Mouse (Mus musculus) limb, embryonic 12.5 days (tissue): ENCODE measurements at regions not wholly inside any gene's neighbourhood (a gene's known extent, or its start where the extent isn't known, plus 50 kb on each side); places are given as distances from the start of the nearest gene placed in this dataset.
A peak's percentile ranks its signal among the peaks of the same experiment; 100 is the strongest.
"Not testable (repeated sequence)": the region's sequence is repeated elsewhere in the genome, so short reads cannot be mapped to it uniquely, and the experiment has no call there.

Source experiments
- ATAC-seq: fragments of 200-750 bp; cut with Nextera tagmentation; 2 replicates; pipeline ENCODE4 v1.8.0; 2017; ENCODE audit warnings: low read depth, moderate TSS enrichment; ENCODE audit not compliant: insufficient number of reproducible peaks, insufficient read depth, low FRiP score, low TSS enrichment
- H3K27ac ChIP-seq: fragments of 300-500 bp; sonication (generic); 2 replicates; pipeline ENCODE4 v1.5.1; 2016; ENCODE audit warnings: mild to moderate bottlenecking, moderate library complexity
- H3K27me3 ChIP-seq: fragments of 300-500 bp; sonication (generic); 2 replicates; pipeline ENCODE4 v1.6.1; 2016; ENCODE audit warnings: mild to moderate bottlenecking, moderate library complexity
- H3K36me3 ChIP-seq: fragments of 300-500 bp; sonication (generic); 2 replicates; pipeline ENCODE4 v1.6.1; 2016; ENCODE audit warnings: mild to moderate bottlenecking, moderate library complexity
- H3K4me1 ChIP-seq: fragments of 300-500 bp; sonication (generic); replicated peaks from 2 replicates; pipeline ENCODE4 v1.6.1; 2016
- H3K4me2 ChIP-seq: fragments of 300-500 bp; sonication (generic); 2 replicates; pipeline ENCODE4 v1.6.1; 2016; ENCODE audit warnings: mild to moderate bottlenecking, moderate library complexity
- H3K4me3 ChIP-seq: fragments of 300-500 bp; sonication (generic); replicated peaks from 2 replicates; pipeline ENCODE4 v1.5.1; 2016; ENCODE audit warnings: mild to moderate bottlenecking
- H3K9ac ChIP-seq: fragments of 300-500 bp; sonication (generic); replicated peaks from 2 replicates; pipeline ENCODE4 v1.6.1; 2016; ENCODE audit warnings: mild to moderate bottlenecking, moderate library complexity
- H3K9me3 ChIP-seq: fragments of 300-500 bp; sonication (generic); 2 replicates; pipeline ENCODE4 v1.6.1; 2016; ENCODE audit warnings: mild to moderate bottlenecking, moderate library complexity
- WGBS: fragments of 180-500 bp; shearing (Covaris S2); methylation state at CpG from one replicate; pipeline ENCODE4 v1.1.7; 2016; 5-methylcytosine and 5-hydroxymethylcytosine counted together

GRCm38 (mm10) chr3:78955364-78955763 is 331.0 kb downstream of the Rapgef2 start:
- H3K9ac ChIP-seq, result no peak overlapping the region
- no peak overlapping the region for H3K27ac ChIP-seq
- 82% methylated on average over 7 of the region's 7 CpGs for WGBS
- H3K4me2 ChIP-seq, result no peak overlapping the region
- no peak overlapping the region for H3K4me3 ChIP-seq
- H3K27me3 ChIP-seq, result no peaks in the 10 kb centered on the region
- H3K4me1 ChIP-seq, result no peaks in the 10 kb centered on the region
- H3K9me3 ChIP-seq, result no peaks in the 10 kb centered on the region
- no peak for ATAC-seq
- H3K36me3 ChIP-seq, result no peaks in the 10 kb centered on the region

GRCm38 (mm10) chr3:78949385-78949784 is 336.9 kb downstream of the Rapgef2 start:
- not testable (repeated sequence) for H3K9ac ChIP-seq, ATAC-seq, H3K9me3 ChIP-seq, H3K4me3 ChIP-seq, H3K27ac ChIP-seq, H3K4me1 ChIP-seq, H3K36me3 ChIP-seq, H3K4me2 ChIP-seq, H3K27me3 ChIP-seq
- WGBS, result 70% methylated on average over 6 of the region's 7 CpGs

- H3K4me2 ChIP-seq, result no peak overlapping the region
- H3K9ac ChIP-seq, result no peak overlapping the region
- no peaks in the 10 kb centered on the region for H3K36me3 ChIP-seq
- 87% methylated on average over 9 of the region's 9 CpGs for WGBS
- no peak for ATAC-seq
- H3K27ac ChIP-seq, result no peak overlapping the region
- no peak overlapping the region for H3K4me3 ChIP-seq
- H3K9me3 ChIP-seq, result no peaks in the 10 kb centered on the region
- no peaks in the 10 kb centered on the region for H3K4me1 ChIP-seq
- H3K27me3 ChIP-seq, result no peaks in the 10 kb centered on the region
Measured at GRCm38 (mm10) chr3:78948700-78949099, 337.6 kb downstream of the Rapgef2 start.

GRCm38 (mm10) chr3:78948171-78948570 is 338.1 kb downstream of the Rapgef2 start:
- no peaks in the 10 kb centered on the region for H3K9me3 ChIP-seq
- ATAC-seq, result no peak
- H3K4me2 ChIP-seq, result no peak overlapping the region
- 40% methylated on average over 8 of the region's 8 CpGs for WGBS
- H3K27ac ChIP-seq, result no peak overlapping the region
- no peak overlapping the region for H3K9ac ChIP-seq
- no peaks in the 10 kb centered on the region for H3K4me1 ChIP-seq
- no peak overlapping the region for H3K4me3 ChIP-seq
- no peaks in the 10 kb centered on the region for H3K36me3 ChIP-seq
- no peaks in the 10 kb centered on the region for H3K27me3 ChIP-seq

- no peak overlapping the region for H3K4me3 ChIP-seq
- no peak overlapping the region for H3K4me2 ChIP-seq
- H3K9me3 ChIP-seq, result no peaks in the 10 kb centered on the region
- H3K36me3 ChIP-seq, result no peaks in the 10 kb centered on the region
- no peaks in the 10 kb centered on the region for H3K27me3 ChIP-seq
- WGBS, result 88% methylated on average over 9 of the region's 9 CpGs
- no peak for ATAC-seq
- H3K9ac ChIP-seq, result no peak overlapping the region
- H3K27ac ChIP-seq, result no peak overlapping the region
- H3K4me1 ChIP-seq, result no peaks in the 10 kb centered on the region
Measured at GRCm38 (mm10) chr3:78947183-78947582, 339.1 kb downstream of the Rapgef2 start.

GRCm38 (mm10) chr3:78944185-78944584 is 342.1 kb downstream of the Rapgef2 start:
- Histone ChIP-seq H3K9ac (no peak overlapping the region), H3K36me3 (no peaks in the 10 kb centered on the region), H3K9me3 (no peaks in the 10 kb centered on the region), H3K4me3 (no peak overlapping the region), H3K27me3 (no peaks in the 10 kb centered on the region), H3K27ac (no peak overlapping the region), H3K4me1 (no peaks in the 10 kb centered on the region), H3K4me2 (no peak overlapping the region)
- 84% methylated on average over 8 of the region's 8 CpGs for WGBS
- ATAC-seq, result no peak

- Histone ChIP-seq H3K9ac (no peak overlapping the region), H3K4me2 (no peak overlapping the region), H3K4me1 (no peaks in the 10 kb centered on the region), H3K27ac (no peak overlapping the region), H3K27me3 (no peaks in the 10 kb centered on the region), H3K9me3 (no peaks in the 10 kb centered on the region), H3K36me3 (no peaks in the 10 kb centered on the region), H3K4me3 (no peak overlapping the region)
- WGBS, result 69% methylated on average over 3 of the region's 3 CpGs
- no peak for ATAC-seq
Measured at GRCm38 (mm10) chr3:78932975-78933374, 353.3 kb downstream of the Rapgef2 start.

GRCm38 (mm10) chr3:78919850-78920249 is 366.5 kb downstream of the Rapgef2 start:
- 57% methylated on average over 6 of the region's 6 CpGs for WGBS
- no peaks in the 10 kb centered on the region for H3K9me3 ChIP-seq

GRCm38 (mm10) chr3:78919407-78919806 is 366.9 kb downstream of the Rapgef2 start:
- Histone ChIP-seq H3K9ac (no peak overlapping the region), H3K4me1 (no peaks in the 10 kb centered on the region), H3K27ac (no peak overlapping the region), H3K4me3 (no peak overlapping the region), H3K27me3 (no peaks in the 10 kb centered on the region; the same call in 1 of the 2 replicates), H3K9me3 (no peaks in the 10 kb centered on the region), H3K36me3 (no peaks in the 10 kb centered on the region), H3K4me2 (peak overlapping the region; percentile 48)
- ATAC-seq, result peak; percentile 68
- 23% methylated on average over 12 of the region's 12 CpGs for WGBS

More at GRCm38 (mm10) chr3:78919850-78920249, 366.5 kb downstream of the Rapgef2 start:
- Histone ChIP-seq H3K36me3 (no peaks in the 10 kb centered on the region), H3K4me1 (no peaks in the 10 kb centered on the region), H3K27me3 (no peaks in the 10 kb centered on the region; the same call in 1 of the 2 replicates), H3K27ac (no peak overlapping the region), H3K9ac (no peak overlapping the region), H3K4me3 (no peak overlapping the region), H3K4me2 (peak overlapping the region; percentile 48; the same call in 1 of the 2 replicates)
- no peak for ATAC-seq

- ATAC-seq, result no peak
- 53% methylated on average over 1 of the region's 1 CpGs for WGBS
- Histone ChIP-seq H3K27me3 (no peaks in the 10 kb centered on the region), H3K27ac (no peak overlapping the region), H3K9ac (no peak overlapping the region), H3K4me2 (no peak overlapping the region), H3K9me3 (no peaks in the 10 kb centered on the region), H3K4me1 (no peaks in the 10 kb centered on the region), H3K36me3 (no peaks in the 10 kb centered on the region), H3K4me3 (no peak overlapping the region)
Measured at GRCm38 (mm10) chr3:78908196-78908844, 378.0 kb downstream of the Rapgef2 start.

GRCm38 (mm10) chr3:78907778-78908177 is 378.5 kb downstream of the Rapgef2 start:
- Histone ChIP-seq H3K4me1 (no peaks in the 10 kb centered on the region), H3K27ac (no peak overlapping the region), H3K4me2 (no peak overlapping the region), H3K4me3 (no peak overlapping the region), H3K9me3 (no peaks in the 10 kb centered on the region), H3K27me3 (no peaks in the 10 kb centered on the region), H3K36me3 (no peaks in the 10 kb centered on the region), H3K9ac (no peak overlapping the region)
- ATAC-seq, result no peak
- 89% methylated on average over 7 of the region's 7 CpGs for WGBS
